Mouse (Mus musculus) cerebellum, postnatal 10 days (tissue): Measurements from ENCODE around the gene Tyro3.

Experiments
- DNase-seq, 2 experiments: peaks; one replicate each; pipeline ENCODE4 v3.0.0; 2021; ENCODE audit warnings: mixed read lengths in 2 of 2

Tyro3 gene

GRCm38 (mm10) chr2:119804776-119805175 lies 7.2 kb downstream of the Tyro3 start:
- peak; percentile 64 to 70 for DNase-seq

- peak in 1 of 2 experiments; percentile 32 for DNase-seq
Measured at GRCm38 (mm10) chr2:119805536-119805935, 8.0 kb downstream of the Tyro3 start.

- DNase-seq = no peak
Measured at GRCm38 (mm10) chr2:119808438-119808837, 10.9 kb downstream of the Tyro3 start.

- DNase-seq = no peak
Measured at GRCm38 (mm10) chr2:119808881-119809280, 11.3 kb downstream of the Tyro3 start.

- no peak for DNase-seq
Measured at GRCm38 (mm10) chr2:119810890-119811289, 13.4 kb downstream of the Tyro3 start.

GRCm38 (mm10) chr2:119811490-119812146 lies 14.1 kb downstream of the Tyro3 start:
- DNase-seq = peak; percentile 38

GRCm38 (mm10) chr2:119814376-119814933 lies 16.9 kb downstream of the Tyro3 start:
- DNase-seq = peak; percentile 89 to 94

- DNase-seq = peak; percentile 55
Measured at GRCm38 (mm10) chr2:119816611-119817010, 19.1 kb downstream of the Tyro3 start.

GRCm38 (mm10) chr2:119817047-119817446 lies 19.5 kb downstream of the Tyro3 start:
- peak; percentile 95 to 97 for DNase-seq

- no peak for DNase-seq
Measured at GRCm38 (mm10) chr2:119818668-119819272, 21.2 kb downstream of the Tyro3 start.

GRCm38 (mm10) chr2:119821136-119821535 lies 23.6 kb downstream of the Tyro3 start:
- DNase-seq = peak; percentile 42 to 63

GRCm38 (mm10) chr2:119830579-119830978 lies 33.0 kb downstream of the Tyro3 start:
- DNase-seq = no peak

- no peak for DNase-seq
Measured at GRCm38 (mm10) chr2:119834231-119834630, 36.7 kb downstream of the Tyro3 start.

- no peak for DNase-seq
Measured at GRCm38 (mm10) chr2:119837616-119838015, 40.1 kb downstream of the Tyro3 start.

GRCm38 (mm10) chr2:119838363-119839156 lies 41.0 kb downstream of the Tyro3 start:
- peak; percentile 64 to 68 for DNase-seq

GRCm38 (mm10) chr2:119840008-119840407 lies 42.5 kb downstream of the Tyro3 start:
- DNase-seq = no peak

GRCm38 (mm10) chr2:119842000-119842399 lies 44.5 kb downstream of the Tyro3 start:
- no peak for DNase-seq

GRCm38 (mm10) chr2:119843526-119843925 lies 46.0 kb downstream of the Tyro3 start:
- DNase-seq = no peak

GRCm38 (mm10) chr2:119845882-119846546 lies 48.5 kb downstream of the Tyro3 start:
- no peak for DNase-seq

GRCm38 (mm10) chr2:119846929-119847328 lies 49.4 kb downstream of the Tyro3 start:
- DNase-seq = peak; percentile 96

GRCm38 (mm10) chr2:119853811-119854210 lies 56.3 kb downstream of the Tyro3 start:
- DNase-seq = no peak

- DNase-seq = no peak
Measured at GRCm38 (mm10) chr2:119855310-119855850, 57.8 kb downstream of the Tyro3 start.
